Mouse (Mus musculus): ENCODE results near the gene Myb. TPM values are rescaled to one million over a fixed set of nuclear protein-coding genes. Genes with fewer than 3 reads are reported as not detected.

Gene Myb
- polyA plus RNA-seq, 1 experiment from 2014 or later, result 4.1 TPM

GRCm38 (mm10) chr10:21128086-21128611, 32.6 kb downstream of the Myb start:
- H3K27me3 ChIP-seq (ENCODE audit: insufficient read depth, low read length), result no peaks in the 10 kb centered on the region
- H3K4me2 ChIP-seq, result no peak overlapping the region
- DNase-seq, result no peak
- no peaks in the 10 kb centered on the region for H3K9me3 ChIP-seq (ENCODE audit: low read depth, low read length)
- no peaks in the 10 kb centered on the region for H3K4me1 ChIP-seq (ENCODE audit: insufficient read depth)
- H3K27ac ChIP-seq (ENCODE audit: low read depth), result no peak overlapping the region
- H3K36me3 ChIP-seq (ENCODE audit: insufficient read depth), result no peaks in the 10 kb centered on the region
- no peak overlapping the region for H3K4me3 ChIP-seq (ENCODE audit: low read depth, low read length)
- TF ChIP-seq CTCF (IDR thresholded peaks at IDR 0.05; ENCODE audit: low read depth), result no peak
- 75% methylated on average over 5 of the region's 5 CpGs for WGBS
- no peak overlapping the region for H3K9ac ChIP-seq
- ATAC-seq (ENCODE audit: insufficient read depth), result no peak

DNA sequence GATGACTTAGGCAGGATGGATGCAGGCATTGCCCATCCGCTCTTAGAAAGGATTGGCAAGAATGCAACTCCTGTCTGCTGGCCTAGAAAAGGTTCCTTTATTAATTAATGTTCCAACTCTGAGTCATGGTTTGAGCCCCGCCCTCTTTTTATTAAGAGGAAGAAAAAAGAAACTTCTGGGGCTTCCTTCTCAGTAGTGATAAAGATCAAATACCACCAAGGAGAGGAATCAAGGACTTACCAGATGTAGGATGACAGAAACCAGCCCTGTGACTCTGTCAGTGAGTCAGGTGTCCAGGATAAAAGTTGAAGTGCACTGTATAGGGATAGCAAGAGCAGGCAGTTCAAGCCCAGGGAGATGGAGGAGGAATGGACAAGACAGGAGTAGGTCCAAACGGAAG, 42.4 kb downstream of the Myb start:
- no peak overlapping the region for H3K4me3 ChIP-seq (ENCODE audit: low read depth, low read length)
- TF ChIP-seq CTCF (IDR thresholded peaks at IDR 0.05; ENCODE audit: low read depth), result no peak
- no peaks in the 10 kb centered on the region for H3K4me1 ChIP-seq (ENCODE audit: insufficient read depth)
- no peaks in the 10 kb centered on the region for H3K9me3 ChIP-seq (ENCODE audit: low read depth, low read length)
- WGBS, result 81% methylated on average over 3 of the region's 3 CpGs
- no peak overlapping the region for H3K27ac ChIP-seq (ENCODE audit: low read depth)
- no peaks in the 10 kb centered on the region for H3K36me3 ChIP-seq (ENCODE audit: insufficient read depth)
- ATAC-seq (ENCODE audit: insufficient read depth) (no peak), DNase-seq (no peak)
- H3K4me2 ChIP-seq, result no peak overlapping the region
- H3K9ac ChIP-seq, result no peak overlapping the region
- H3K27me3 ChIP-seq (ENCODE audit: insufficient read depth, low read length), result no peaks in the 10 kb centered on the region

GRCm38 (mm10) chr10:21114459-21114858, 46.3 kb downstream of the Myb start:
- H3K4me3 ChIP-seq (ENCODE audit: low read depth, low read length), result no peak overlapping the region
- no peaks in the 10 kb centered on the region for H3K4me1 ChIP-seq (ENCODE audit: insufficient read depth)
- TF ChIP-seq CTCF (IDR thresholded peaks at IDR 0.05; ENCODE audit: low read depth), result no peak
- no peaks in the 10 kb centered on the region for H3K9me3 ChIP-seq (ENCODE audit: low read depth, low read length)
- DNase-seq (no peak), ATAC-seq (ENCODE audit: insufficient read depth) (no peak)
- WGBS, result 87% methylated on average over 2 of the region's 2 CpGs
- H3K27ac ChIP-seq (ENCODE audit: low read depth), result no peak overlapping the region
- no peaks in the 10 kb centered on the region for H3K27me3 ChIP-seq (ENCODE audit: insufficient read depth, low read length)
- H3K4me2 ChIP-seq, result no peak overlapping the region
- H3K9ac ChIP-seq, result no peak overlapping the region
- H3K36me3 ChIP-seq (ENCODE audit: insufficient read depth), result no peaks in the 10 kb centered on the region

- Histone ChIP-seq H3K4me2 (no peak overlapping the region), H3K9ac (no peak overlapping the region), H3K27me3 (ENCODE audit: insufficient read depth, low read length) (no peaks in the 10 kb centered on the region), H3K4me1 (ENCODE audit: insufficient read depth) (no peaks in the 10 kb centered on the region), H3K9me3 (ENCODE audit: low read depth, low read length) (no peaks in the 10 kb centered on the region), H3K36me3 (ENCODE audit: insufficient read depth) (no peaks in the 10 kb centered on the region), H3K4me3 (ENCODE audit: low read depth, low read length) (no peak overlapping the region), H3K27ac (ENCODE audit: low read depth) (no peak overlapping the region)
- 87% methylated on average over 2 of the region's 2 CpGs for WGBS
- ATAC-seq (ENCODE audit: insufficient read depth) (no peak), DNase-seq (no peak)
- no peak for TF ChIP-seq CTCF (IDR thresholded peaks at IDR 0.05; ENCODE audit: low read depth)
Measured at GRCm38 (mm10) chr10:21112689-21113088, 48.1 kb downstream of the Myb start.

DNA sequence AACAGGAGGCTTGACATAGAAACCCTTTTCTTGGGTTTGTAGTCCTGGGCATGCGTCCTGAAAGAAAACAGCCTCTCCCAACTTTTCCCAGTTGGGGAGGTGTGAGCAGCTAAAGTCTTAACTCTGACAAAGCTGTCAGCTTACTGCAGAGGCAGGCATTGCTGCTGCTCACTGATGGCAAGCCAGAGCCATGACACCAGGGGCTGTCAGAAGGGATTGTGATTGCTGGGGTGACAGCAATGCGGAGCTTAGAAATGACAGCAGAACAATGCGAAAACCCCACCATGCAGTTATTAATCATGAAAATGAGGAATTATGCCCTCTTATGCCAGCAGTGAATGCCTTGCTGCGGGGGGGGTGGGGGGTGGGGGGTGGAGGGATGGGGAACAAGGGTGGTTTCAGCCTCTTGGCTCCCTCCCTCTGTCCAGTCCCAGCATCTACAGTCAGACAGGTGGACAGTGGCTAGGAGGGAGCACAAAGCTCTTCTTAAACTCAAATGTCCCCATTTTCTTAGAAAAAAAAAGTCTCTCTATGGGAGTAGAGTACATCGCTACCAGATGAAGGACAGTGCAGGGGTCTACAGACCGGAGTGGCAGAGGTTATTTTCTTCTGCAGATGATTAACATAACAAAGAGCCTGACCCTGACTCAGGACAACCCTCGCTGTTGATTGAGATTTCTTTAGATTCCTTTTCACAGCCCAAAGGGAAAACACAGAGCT, 51.3 kb downstream of the Myb start:
- Histone ChIP-seq H3K27ac (ENCODE audit: low read depth) (no peak overlapping the region), H3K27me3 (ENCODE audit: insufficient read depth, low read length) (no peaks in the 10 kb centered on the region), H3K4me1 (ENCODE audit: insufficient read depth) (no peaks in the 10 kb centered on the region), H3K9ac (no peak overlapping the region), H3K36me3 (ENCODE audit: insufficient read depth) (no peaks in the 10 kb centered on the region), H3K9me3 (ENCODE audit: low read depth, low read length) (no peaks in the 10 kb centered on the region), H3K4me2 (no peak overlapping the region), H3K4me3 (ENCODE audit: low read depth, low read length) (no peak overlapping the region)
- no peak for ATAC-seq (ENCODE audit: insufficient read depth)
- 46% methylated on average over 7 of the region's 7 CpGs for WGBS
- TF ChIP-seq CTCF (IDR thresholded peaks at IDR 0.05; ENCODE audit: low read depth), result no peak
- no peak for DNase-seq

- no peak overlapping the region for H3K9ac ChIP-seq
- TF ChIP-seq CTCF (IDR thresholded peaks at IDR 0.05; ENCODE audit: low read depth), result no peak
- H3K4me1 ChIP-seq (ENCODE audit: insufficient read depth), result no peaks in the 10 kb centered on the region
- H3K4me3 ChIP-seq (ENCODE audit: low read depth, low read length), result no peak overlapping the region
- no peak for DNase-seq
- 89% methylated on average over 2 of the region's 2 CpGs for WGBS
- ATAC-seq (ENCODE audit: insufficient read depth), result no peak
- H3K36me3 ChIP-seq (ENCODE audit: insufficient read depth), result no peaks in the 10 kb centered on the region
- H3K9me3 ChIP-seq (ENCODE audit: low read depth, low read length), result no peaks in the 10 kb centered on the region
- no peak overlapping the region for H3K27ac ChIP-seq (ENCODE audit: low read depth)
- H3K27me3 ChIP-seq (ENCODE audit: insufficient read depth, low read length), result no peaks in the 10 kb centered on the region
- H3K4me2 ChIP-seq, result no peak overlapping the region
Measured at GRCm38 (mm10) chr10:21108796-21109195, 52.0 kb downstream of the Myb start.

DNA sequence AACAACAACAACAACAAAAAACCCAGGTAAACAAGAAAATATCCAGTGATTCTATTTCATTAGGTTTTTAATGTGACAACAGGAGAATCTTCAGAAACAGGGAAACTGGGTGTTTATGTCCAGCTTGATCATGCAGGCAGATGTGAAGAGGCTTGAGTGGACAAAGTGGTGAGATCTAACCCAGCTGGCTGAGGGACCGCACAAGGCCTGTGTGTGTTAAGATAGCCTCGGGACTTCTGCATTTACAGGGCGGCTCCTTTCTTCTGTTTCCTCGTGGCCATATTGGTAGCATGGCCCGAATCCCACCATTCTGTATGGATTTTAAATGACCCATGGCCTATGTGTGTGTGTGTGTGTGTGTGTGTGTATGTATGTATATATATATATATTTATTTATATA, 52.6 kb downstream of the Myb start:
- no peak for DNase-seq
- Histone ChIP-seq H3K27me3 (ENCODE audit: insufficient read depth, low read length) (no peaks in the 10 kb centered on the region), H3K36me3 (ENCODE audit: insufficient read depth) (no peaks in the 10 kb centered on the region), H3K9ac (no peak overlapping the region), H3K4me2 (no peak overlapping the region), H3K9me3 (ENCODE audit: low read depth, low read length) (no peaks in the 10 kb centered on the region), H3K4me1 (ENCODE audit: insufficient read depth) (no peaks in the 10 kb centered on the region), H3K27ac (ENCODE audit: low read depth) (no peak overlapping the region), H3K4me3 (ENCODE audit: low read depth, low read length) (no peak overlapping the region)
- no peak for TF ChIP-seq CTCF (IDR thresholded peaks at IDR 0.05; ENCODE audit: low read depth)
- WGBS, result 84% methylated on average over 5 of the region's 5 CpGs
- ATAC-seq (ENCODE audit: insufficient read depth), result no peak
